Mouse (Mus musculus) megakaryocyte, embryonic 14.5 days (primary cell): ENCODE measurements around the gene Hcar2. TPM values are rescaled to one million over a fixed set of nuclear protein-coding genes. Genes with fewer than 3 reads are reported as not detected.

ENCODE experiments used
- H3K27me3 ChIP-seq: replicated peaks from 2 replicates; pipeline ENCODE3; 2012; ENCODE audit warnings: inconsistent platforms
- H3K36me3 ChIP-seq: replicated peaks from 2 replicates; pipeline ENCODE3; 2012; ENCODE audit warnings: low read length, inconsistent platforms, mixed read lengths
- H3K4me1 ChIP-seq: 2 replicates; pipeline ENCODE4 v1.6.1; 2012; ENCODE audit warnings: inconsistent platforms
- H3K4me3 ChIP-seq: replicated peaks from 2 replicates; pipeline ENCODE3; 2012; ENCODE audit warnings: moderate library complexity, mild to moderate bottlenecking, inconsistent platforms
- H3K9me3 ChIP-seq: 2 replicates; pipeline ENCODE4 v1.6.1; 2012; ENCODE audit warnings: inconsistent platforms
- FLI1 ChIP-seq: IDR thresholded peaks from 2 replicates; pipeline ENCODE4 v1.6.1; 2012; ENCODE audit warnings: low read length, inconsistent platforms, mixed read lengths
- GATA1 ChIP-seq: IDR thresholded peaks from 3 replicates; pipeline ENCODE4 v1.6.1; 2012; ENCODE audit warnings: mixed read lengths, low read length, inconsistent platforms, borderline replicate concordance
- polyA plus RNA-seq: library from polyadenylated mRNA; stranded (reverse); fragments of >175 nt; gene quantifications from 2 replicates; pipeline ENCODE4 v1.2.3, GENCODE M21; 2012; ENCODE audit warnings: low replicate concordance; ENCODE audit not compliant: insufficient read depth

Gene Hcar2
- polyA plus RNA-seq, 1 experiment: not detected

- Histone ChIP-seq H3K27me3 (peaks cover 18% of the 10 kb centered on the region), H3K9me3 (0 out of 2 replicates have a peak, but pooled peaks cover 3% of the 10 kb centered on the region), H3K4me1 (peaks cover 3% of the 10 kb centered on the region; the same call in 1 of the 2 replicates), H3K4me3 (peak overlapping the region; percentile 28), H3K36me3 (no peaks in the 10 kb centered on the region)
- TF ChIP-seq FLI1: no peak
- TF ChIP-seq GATA1: no peak
Observed at GRCm38 (mm10) chr5:123863934-123864333, 1.4 kb downstream of the Hcar2 start.

GRCm38 (mm10) chr5:123862374-123863350, 2.6 kb downstream of the Hcar2 start:
- peak overlapping the region; percentile 59 for H3K4me3 ChIP-seq
- H3K36me3 ChIP-seq: no peaks in the 10 kb centered on the region
- TF ChIP-seq GATA1: no peak
- TF ChIP-seq FLI1: no peak
- peaks cover 8% of the 10 kb centered on the region; the same call in 1 of the 2 replicates for H3K4me1 ChIP-seq
- H3K27me3 ChIP-seq: peaks cover 18% of the 10 kb centered on the region
- no peaks in the 10 kb centered on the region for H3K9me3 ChIP-seq

- peaks cover 12% of the 10 kb centered on the region for H3K27me3 ChIP-seq
- no peak overlapping the region for H3K4me3 ChIP-seq
- H3K36me3 ChIP-seq: no peaks in the 10 kb centered on the region
- peaks cover 10% of the 10 kb centered on the region; the same call in 1 of the 2 replicates for H3K9me3 ChIP-seq
- TF ChIP-seq FLI1 (no peak), GATA1 (no peak)
- peaks cover 8% of the 10 kb centered on the region; the same call in 1 of the 2 replicates for H3K4me1 ChIP-seq
Observed at GRCm38 (mm10) chr5:123858798-123859197, 6.5 kb downstream of the Hcar2 start.

- Histone ChIP-seq H3K36me3 (no peaks in the 10 kb centered on the region), H3K4me1 (peaks cover 19% of the 10 kb centered on the region), H3K27me3 (peaks cover 9% of the 10 kb centered on the region), H3K9me3 (peaks cover 10% of the 10 kb centered on the region; the same call in 1 of the 2 replicates), H3K4me3 (no peak overlapping the region)
- TF ChIP-seq FLI1 (no peak), GATA1 (no peak)
Observed at GRCm38 (mm10) chr5:123854511-123854910, 10.8 kb downstream of the Hcar2 start.

- TF ChIP-seq GATA1: no peak
- Histone ChIP-seq H3K9me3 (peaks cover 10% of the 10 kb centered on the region; the same call in 1 of the 2 replicates), H3K36me3 (no peaks in the 10 kb centered on the region), H3K4me1 (peaks cover 19% of the 10 kb centered on the region), H3K4me3 (no peak overlapping the region), H3K27me3 (peaks cover 9% of the 10 kb centered on the region)
Observed at GRCm38 (mm10) chr5:123853877-123854504, 11.3 kb downstream of the Hcar2 start.

- peaks cover 14% of the 10 kb centered on the region for H3K4me1 ChIP-seq
- peak overlapping the region; percentile 69 for H3K4me3 ChIP-seq
- no peak for TF ChIP-seq FLI1
- no peak for TF ChIP-seq GATA1
- H3K36me3 ChIP-seq: no peaks in the 10 kb centered on the region
- peaks cover 7% of the 10 kb centered on the region for H3K27me3 ChIP-seq
- peaks cover 3% of the 10 kb centered on the region; the same call in 1 of the 2 replicates for H3K9me3 ChIP-seq
Observed at GRCm38 (mm10) chr5:123851398-123851797, 13.9 kb downstream of the Hcar2 start.

GRCm38 (mm10) chr5:123844316-123844715, 21.0 kb downstream of the Hcar2 start:
- peaks cover 9% of the 10 kb centered on the region for H3K4me1 ChIP-seq
- no peaks in the 10 kb centered on the region for H3K9me3 ChIP-seq
- peaks cover 6% of the 10 kb centered on the region for H3K27me3 ChIP-seq
- H3K4me3 ChIP-seq: no peak overlapping the region
- TF ChIP-seq FLI1 (no peak), GATA1 (no peak)
- H3K36me3 ChIP-seq: no peaks in the 10 kb centered on the region

GRCm38 (mm10) chr5:123843816-123844215, 21.5 kb downstream of the Hcar2 start:
- H3K4me3 ChIP-seq: no peak overlapping the region
- H3K4me1 ChIP-seq: peaks cover 9% of the 10 kb centered on the region
- H3K9me3 ChIP-seq: no peaks in the 10 kb centered on the region
- TF ChIP-seq FLI1: no peak
- no peak for TF ChIP-seq GATA1
- H3K27me3 ChIP-seq: peaks cover 7% of the 10 kb centered on the region
- no peaks in the 10 kb centered on the region for H3K36me3 ChIP-seq

- TF ChIP-seq GATA1 (no peak), FLI1 (no peak)
- H3K4me1 ChIP-seq: peaks cover 9% of the 10 kb centered on the region
- H3K4me3 ChIP-seq: no peak overlapping the region
- no peaks in the 10 kb centered on the region for H3K9me3 ChIP-seq
- H3K36me3 ChIP-seq: no peaks in the 10 kb centered on the region
- peaks cover 12% of the 10 kb centered on the region for H3K27me3 ChIP-seq
Observed at GRCm38 (mm10) chr5:123842935-123843282, 22.4 kb downstream of the Hcar2 start.

GRCm38 (mm10) chr5:123842221-123842934, 22.9 kb downstream of the Hcar2 start:
- H3K36me3 ChIP-seq: no peaks in the 10 kb centered on the region
- no peak overlapping the region for H3K4me3 ChIP-seq
- H3K9me3 ChIP-seq: no peaks in the 10 kb centered on the region
- peaks cover 9% of the 10 kb centered on the region for H3K4me1 ChIP-seq
- TF ChIP-seq GATA1: no peak
- TF ChIP-seq FLI1: no peak
- H3K27me3 ChIP-seq: peaks cover 11% of the 10 kb centered on the region
